Mouse (Mus musculus) liver, adult 2 months (tissue): ENCODE results near the gene Arhgap31.

Experiments used
- CTCF ChIP-seq: fragments of 200-500 bp; IDR thresholded peaks from 2 replicates; pipeline ENCODE4 v1.5.1; 2011; ENCODE audit warnings: low read depth, low read length, control low read depth
- POLR2A ChIP-seq: fragments of 200-500 bp; IDR thresholded peaks from 2 replicates; pipeline ENCODE4 v1.6.1; 2011; ENCODE audit warnings: low read length, control low read depth; ENCODE audit not compliant: insufficient read depth; ENCODE audit errors: extremely low read depth

- TF ChIP-seq CTCF, result no peak
- no peak for TF ChIP-seq POLR2A
Observed at GRCm38 (mm10) chr16:38651306-38651705, 61.8 kb downstream of the Arhgap31 start.
